Mouse (Mus musculus): ENCODE results near the gene Gm525.

GRCm38 (mm10) chr11:89035552-89035951 is 38.1 kb upstream of the Gm525 start:
- TF ChIP-seq POLR2A (IDR thresholded peaks at IDR 0.05; ENCODE audit: borderline replicate concordance, extremely low read depth, insufficient read depth, insufficient read length, poor library complexity, severe bottlenecking) (no peak), CTCF (IDR thresholded peaks at IDR 0.05; ENCODE audit: borderline replicate concordance, extremely low read depth, insufficient read depth, insufficient read length) (no peak)
